ENCODE assay signal across 13 mouse cellular contexts in the genomic region with DNA sequence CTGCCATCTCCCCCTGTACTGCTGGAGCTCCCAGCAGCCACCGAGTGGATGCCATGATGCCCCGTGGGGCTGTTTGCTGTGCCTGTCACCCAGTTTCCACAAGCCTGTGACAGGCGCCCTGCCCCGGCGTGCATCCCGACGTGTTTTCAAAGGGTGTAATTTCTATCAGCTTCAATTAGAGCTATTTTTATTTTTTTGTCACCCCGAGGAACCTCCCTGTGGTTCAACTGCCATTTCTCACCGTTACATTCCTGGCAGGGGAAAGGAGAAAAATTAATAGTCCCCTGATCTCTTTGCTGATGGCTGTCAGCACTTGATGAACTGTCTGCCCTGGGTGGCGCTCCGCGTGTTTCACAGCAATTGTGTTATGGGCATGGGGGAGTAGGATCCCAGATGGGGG.
DNase-seq lines count a peak whose midpoint lies in the region; ATAC-seq and TF ChIP-seq lines count a peak whose summit lies in the region.
"Had no signal": no experiment of that assay in that cellular context is flagged by ENCODE, and none has a peak within 500 bp of the region (broad histone marks: within the 10 kb centered on the region; RNA-seq: fewer than 3 reads in every experiment).

No protein-coding gene starts in this region.

- H3K27ac ChIP-seq in forebrain, embryonic 10.5 days = peak overlapping the region; percentile 48
- peak overlapping the region; percentile 15; the same call in 1 of the 2 replicates for H3K27ac ChIP-seq in hindbrain, embryonic 14.5 days
- peak overlapping the region; percentile 84 for H3K27ac ChIP-seq in midbrain, embryonic 13.5 days
- H3K27ac ChIP-seq in intestine, embryonic 16.5 days (ENCODE audit: low read length) = no peak overlapping the region
- H3K27ac ChIP-seq: heart, adult 2 months had no signal

- no peak overlapping the region for H3K4me3 ChIP-seq in forebrain, embryonic 10.5 days
- H3K4me3 ChIP-seq in hindbrain, embryonic 14.5 days (replicated peaks; ENCODE audit: low read length) = no peak overlapping the region
- no peak overlapping the region for H3K4me3 ChIP-seq in midbrain, embryonic 13.5 days (replicated peaks)
- H3K4me3 ChIP-seq in intestine, embryonic 16.5 days (ENCODE audit: low read length) = no peak overlapping the region
- H3K4me3 ChIP-seq: embryonic facial prominence, embryonic 12.5 days; heart, adult 2 months had no signal

- DNase-seq in brain, embryonic 14.5 days (ENCODE audit: low read depth) = peak; percentile 70
- DNase-seq in forebrain, embryonic 10.5 days (ENCODE audit: extremely low spot score, low spot score) = no peak
- DNase-seq in hindbrain, embryonic 14.5 days (ENCODE audit: low spot score) = no peak
- DNase-seq in lung, adult 18-20 months = no peak
- no peak for DNase-seq in gastrocnemius, postnatal 10 days
- DNase-seq: adrenal gland, postnatal 25 days; cerebellum, adult 11-12 months; heart, adult 2 months; kidney, postnatal 25 days had no signal

- ATAC-seq in hindbrain, embryonic 14.5 days (ENCODE audit: low FRiP score) = no peak
- ATAC-seq in midbrain, embryonic 13.5 days = no peak
- ATAC-seq in intestine, embryonic 16.5 days = no peak
- ATAC-seq: inflammation-experienced regulatory T-cells, adult 6 months had no signal

- H3K4me1 ChIP-seq in forebrain, embryonic 10.5 days = peaks cover 99% of the 10 kb centered on the region
- H3K4me1 ChIP-seq in hindbrain, embryonic 14.5 days (replicated peaks; ENCODE audit: control insufficient read depth, insufficient read depth, low read length) = peaks cover 62% of the 10 kb centered on the region
- peaks cover 89% of the 10 kb centered on the region for H3K4me1 ChIP-seq in midbrain, embryonic 13.5 days (replicated peaks)
- peaks cover 6% of the 10 kb centered on the region; the same call in 1 of the 2 replicates for H3K4me1 ChIP-seq in intestine, embryonic 16.5 days (ENCODE audit: control insufficient read depth, insufficient read depth, low read length)

- TF ChIP-seq CTCF in brain, embryonic 14.5 days (IDR thresholded peaks at IDR 0.05; ENCODE audit: borderline replicate concordance, extremely low read depth, insufficient read depth, insufficient read length) = no peak

- peaks cover 86% of the 10 kb centered on the region for H3K27me3 ChIP-seq in forebrain, embryonic 10.5 days (ENCODE audit: poor library complexity, severe bottlenecking)
- H3K27me3 ChIP-seq in hindbrain, embryonic 14.5 days (ENCODE audit: control insufficient read depth, insufficient read depth, low read length) = no peaks in the 10 kb centered on the region
- H3K27me3 ChIP-seq in midbrain, embryonic 13.5 days = no peaks in the 10 kb centered on the region
- H3K27me3 ChIP-seq in intestine, embryonic 16.5 days (replicated peaks; ENCODE audit: control insufficient read depth, insufficient read depth, low read length) = no peaks in the 10 kb centered on the region

- peaks cover 4% of the 10 kb centered on the region; the same call in 1 of the 2 replicates for H3K36me3 ChIP-seq in forebrain, embryonic 10.5 days (replicated peaks)
- H3K36me3 ChIP-seq in hindbrain, embryonic 14.5 days (replicated peaks; ENCODE audit: control insufficient read depth, insufficient read depth) = no peaks in the 10 kb centered on the region
- H3K36me3 ChIP-seq in midbrain, embryonic 13.5 days = no peaks in the 10 kb centered on the region
- no peaks in the 10 kb centered on the region for H3K36me3 ChIP-seq in intestine, embryonic 16.5 days (ENCODE audit: control insufficient read depth, insufficient read depth, low read length)
- H3K36me3 ChIP-seq: embryonic facial prominence, embryonic 12.5 days had no signal

- no peak overlapping the region for H3K4me2 ChIP-seq in hindbrain, embryonic 14.5 days (replicated peaks)
- H3K4me2 ChIP-seq in midbrain, embryonic 13.5 days (replicated peaks) = no peak overlapping the region
- H3K4me2 ChIP-seq in intestine, embryonic 16.5 days (ENCODE audit: low read depth, low read length) = no peak overlapping the region
- H3K4me2 ChIP-seq: embryonic facial prominence, embryonic 12.5 days had no signal

- WGBS in forebrain, embryonic 10.5 days = 93% methylated on average over 12 of the region's 12 CpGs
- 29% methylated on average over 12 of the region's 12 CpGs for WGBS in hindbrain, embryonic 14.5 days
- 65% methylated on average over 12 of the region's 12 CpGs for WGBS in midbrain, embryonic 13.5 days
- 79% methylated on average over 12 of the region's 12 CpGs for WGBS in intestine, embryonic 16.5 days

- H3K9me3 ChIP-seq in forebrain, embryonic 10.5 days = peaks cover 5% of the 10 kb centered on the region; the same call in 1 of the 2 replicates
- no peaks in the 10 kb centered on the region for H3K9me3 ChIP-seq in hindbrain, embryonic 14.5 days (ENCODE audit: control insufficient read depth, low read length)
- H3K9me3 ChIP-seq in midbrain, embryonic 13.5 days = no peaks in the 10 kb centered on the region
- H3K9me3 ChIP-seq in intestine, embryonic 16.5 days (ENCODE audit: control insufficient read depth, low read length) = no peaks in the 10 kb centered on the region
- H3K9me3 ChIP-seq: embryonic facial prominence, embryonic 12.5 days had no signal

- no peak overlapping the region for H3K9ac ChIP-seq in hindbrain, embryonic 14.5 days
- no peak overlapping the region for H3K9ac ChIP-seq in midbrain, embryonic 13.5 days (replicated peaks)
- H3K9ac ChIP-seq in intestine, embryonic 16.5 days (ENCODE audit: low read depth, low read length) = no peak overlapping the region
- H3K9ac ChIP-seq: embryonic facial prominence, embryonic 12.5 days had no signal

- TF ChIP-seq POLR2A in brain, embryonic 14.5 days (IDR thresholded peaks at IDR 0.05; ENCODE audit: borderline replicate concordance, extremely low read depth, insufficient read depth, insufficient read length, poor library complexity, severe bottlenecking) = no peak
